Mouse (Mus musculus): ENCODE data around the gene Cytip.
"Not testable (repeated sequence)": the region's sequence is repeated elsewhere in the genome, so short reads cannot be mapped to it uniquely, and the experiment has no call there.

Cytip gene

DNA sequence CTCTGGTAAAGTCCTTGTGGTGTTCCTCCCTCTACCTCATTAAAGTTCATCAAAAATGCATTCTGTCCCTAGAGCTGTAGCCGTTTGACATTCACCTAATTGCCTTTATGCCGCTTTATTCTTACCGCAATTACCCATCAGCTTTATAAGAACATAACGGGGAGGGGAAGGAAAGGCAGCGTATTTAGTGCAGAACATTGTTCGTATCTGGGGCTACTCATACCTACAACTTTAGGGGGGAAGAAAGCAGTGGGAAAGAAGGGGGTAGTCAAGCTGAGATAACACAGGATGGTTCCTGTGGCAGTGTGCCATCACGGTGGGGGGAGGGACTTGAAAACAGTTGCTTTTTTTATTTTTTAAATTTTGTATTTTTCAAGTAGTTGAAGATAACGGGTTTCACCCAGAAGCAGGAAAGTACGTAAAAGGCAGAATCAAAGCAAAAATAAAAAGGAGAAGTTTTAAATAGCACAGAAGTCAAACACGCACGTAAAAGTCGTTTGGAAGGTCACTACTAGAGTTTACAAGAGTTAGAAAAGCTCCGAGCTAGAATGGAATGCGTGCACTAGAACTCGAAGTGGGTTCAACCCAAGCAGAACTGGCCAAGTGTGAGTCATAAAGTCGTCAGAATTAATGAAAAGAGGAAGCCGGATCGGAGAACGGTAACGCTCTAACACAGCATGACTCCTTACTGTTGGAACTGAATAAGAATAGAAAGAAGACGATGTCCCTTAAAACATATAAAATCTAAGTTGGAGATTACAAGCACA is 34.6 kb downstream of the Cytip start:
- DNase-seq: no peak

DNA sequence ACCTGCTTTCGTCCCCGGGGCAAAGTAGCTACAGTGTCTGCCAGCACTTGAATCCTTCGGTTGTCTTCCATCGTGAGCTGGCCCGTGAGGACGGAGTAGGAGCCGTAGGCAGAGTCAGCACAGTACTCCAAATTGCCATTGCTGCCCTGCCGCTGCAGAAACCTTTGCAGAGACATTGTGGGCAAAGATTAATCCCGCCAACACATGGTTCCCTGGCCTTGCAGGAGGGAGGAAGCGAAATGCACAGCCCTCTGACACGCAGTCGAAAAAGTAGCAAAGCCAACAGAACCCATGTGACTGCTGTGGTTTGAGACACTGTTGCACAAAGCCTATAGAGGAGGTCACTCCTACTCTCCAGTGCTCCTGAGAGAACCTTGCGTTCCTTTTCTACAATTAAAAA is 35.5 kb downstream of the Cytip start:
- DNase-seq: no peak

GRCm38 (mm10) chr2:58159121-58159520 is 36.2 kb downstream of the Cytip start:
- DNase-seq: no peak

- DNase-seq: no peak
These were observed 36.8 kb downstream of the Cytip start for GRCm38 (mm10) chr2:58158539-58158938.

GRCm38 (mm10) chr2:58158107-58158506 is 37.2 kb downstream of the Cytip start:
- DNase-seq: no peak

DNA sequence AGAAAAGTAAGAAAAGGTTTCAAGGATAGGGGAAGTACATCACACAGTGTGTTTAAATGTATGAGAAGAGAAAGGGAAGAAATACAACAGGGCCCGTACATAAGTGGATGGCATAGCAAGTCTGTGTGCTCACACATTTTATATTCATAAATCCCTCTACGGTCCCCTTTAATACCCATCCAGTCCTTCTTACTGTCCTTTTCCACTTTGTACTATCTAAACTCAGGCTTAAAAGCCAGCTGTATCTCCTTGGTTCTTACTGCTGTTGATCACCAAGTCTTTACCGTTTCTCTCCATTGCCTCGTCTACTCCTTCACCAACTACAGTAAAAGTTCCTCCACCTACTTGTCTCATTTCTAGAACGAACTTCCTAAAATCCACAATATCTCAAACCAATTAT is 37.9 kb downstream of the Cytip start:
- DNase-seq: no peak

- DNase-seq: no peak
These were observed 38.6 kb downstream of the Cytip start for GRCm38 (mm10) chr2:58156495-58157392.

GRCm38 (mm10) chr2:58156108-58156415 is 39.3 kb downstream of the Cytip start:
- DNase-seq: no peak

- DNase-seq: peak; percentile 17
These were observed 39.8 kb downstream of the Cytip start for GRCm38 (mm10) chr2:58155271-58156107.

DNA sequence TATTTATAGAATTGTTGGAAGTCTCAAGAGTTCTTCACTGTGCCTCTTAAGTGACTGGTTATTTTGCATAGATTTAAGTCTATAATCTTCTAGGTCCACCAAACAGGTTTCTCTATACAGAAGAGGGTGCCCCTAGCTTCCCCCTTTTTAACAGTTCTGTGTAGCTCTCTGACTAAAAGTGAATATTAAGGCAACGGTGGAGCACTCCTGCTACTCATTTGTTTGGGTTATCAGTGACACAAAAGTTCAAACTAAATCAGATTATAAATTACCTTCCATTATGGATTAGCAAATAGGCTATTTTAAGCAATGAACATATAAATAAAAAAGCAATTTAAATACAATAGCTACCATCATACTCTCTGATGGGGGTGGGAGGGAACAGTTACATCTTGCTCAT is 40.8 kb downstream of the Cytip start:
- no peak for DNase-seq

GRCm38 (mm10) chr2:58153742-58154141 is 41.6 kb downstream of the Cytip start:
- no peak for DNase-seq

DNA sequence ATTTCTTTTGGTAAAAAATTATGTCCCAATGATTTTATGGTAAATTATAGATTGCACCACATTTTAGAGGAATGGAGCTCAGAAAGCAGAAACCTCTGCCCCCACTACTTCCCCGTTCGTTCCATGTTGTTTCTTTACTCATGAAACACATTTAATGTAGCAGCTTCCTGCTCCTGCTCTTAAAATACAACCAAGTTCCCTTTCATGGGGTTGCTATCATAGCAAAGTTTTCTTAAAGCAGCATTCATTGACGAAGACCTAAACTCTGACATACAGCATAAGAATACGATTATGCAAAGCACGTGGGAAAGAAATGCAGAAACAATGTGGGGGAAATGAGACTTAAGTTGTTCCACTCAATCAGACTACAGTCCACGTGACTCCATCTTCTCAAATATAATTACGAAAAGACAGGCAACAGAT is 45.3 kb downstream of the Cytip start:
- no peak for DNase-seq

DNA sequence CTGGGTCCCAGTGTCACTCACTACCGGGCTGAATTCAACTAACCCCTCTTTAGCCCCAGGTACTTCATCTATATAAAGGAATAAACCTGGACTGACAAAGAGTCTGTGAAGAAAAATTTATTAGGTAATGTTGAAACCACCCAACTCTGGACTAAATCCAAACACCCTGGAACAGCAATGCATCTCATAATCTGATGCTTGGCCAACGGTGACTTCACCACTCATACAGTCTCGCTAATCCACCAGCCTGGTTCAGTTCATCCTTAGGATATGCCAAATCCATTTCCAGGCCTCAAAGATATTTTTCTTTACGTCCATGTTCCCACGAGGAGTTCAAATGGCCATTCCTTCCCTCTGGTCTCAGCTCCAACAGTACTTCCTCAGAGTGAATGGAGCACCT is 48.8 kb downstream of the Cytip start:
- DNase-seq: no peak

- no peak for DNase-seq
These were observed 54.8 kb downstream of the Cytip start for GRCm38 (mm10) chr2:58140531-58140930.

- DNase-seq: no peak
These were observed 56.7 kb downstream of the Cytip start for GRCm38 (mm10) chr2:58138611-58139010.

DNA sequence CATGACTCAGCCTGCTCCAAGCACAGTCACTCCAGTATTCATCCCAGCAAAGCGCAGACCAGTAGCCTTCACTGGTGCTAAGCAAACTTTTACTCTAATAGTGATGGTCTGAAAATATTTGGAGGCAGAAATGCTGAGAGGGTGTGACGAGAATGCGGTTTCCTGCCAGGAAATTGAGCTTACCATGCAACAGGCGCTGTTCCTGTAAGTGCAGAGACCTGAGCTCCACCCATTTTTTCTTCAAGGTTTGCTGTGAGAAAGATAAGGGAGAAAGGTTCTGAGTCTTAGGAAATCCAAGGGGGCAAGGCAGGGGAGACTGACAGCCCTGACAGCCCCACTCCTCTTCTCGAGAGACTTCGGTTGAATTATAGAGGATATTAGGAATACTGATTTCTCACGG is 57.7 kb downstream of the Cytip start:
- DNase-seq: peak; percentile 23

- no peak for DNase-seq
These were observed 58.8 kb downstream of the Cytip start for GRCm38 (mm10) chr2:58136526-58136925.

GRCm38 (mm10) chr2:58135061-58135463 is 60.3 kb downstream of the Cytip start:
- no peak for DNase-seq

- DNase-seq: no peak
These were observed 62.7 kb downstream of the Cytip start for GRCm38 (mm10) chr2:58132597-58132996.

DNA sequence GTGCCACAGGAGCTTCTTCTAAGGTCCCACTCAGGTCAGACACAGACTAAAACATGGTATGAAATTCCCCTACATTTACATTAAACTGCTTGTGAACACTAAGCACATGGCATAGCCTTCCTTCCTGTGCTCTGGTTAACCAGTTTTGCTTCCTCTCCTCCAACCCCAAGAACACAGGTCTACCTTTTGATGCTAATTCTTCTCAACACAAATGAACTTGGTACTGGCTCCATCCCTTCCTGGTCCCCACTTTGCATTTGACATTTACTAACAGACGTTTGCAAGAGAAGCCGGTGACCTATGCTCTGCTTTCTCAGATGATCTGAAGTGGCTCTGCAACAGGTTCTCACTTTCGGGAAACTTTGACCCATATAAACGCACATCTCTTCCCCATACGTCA is 65.4 kb downstream of the Cytip start:
- DNase-seq: no peak

GRCm38 (mm10) chr2:58111105-58111504 is 84.2 kb downstream of the Cytip start:
- no peak for DNase-seq

GRCm38 (mm10) chr2:58107887-58108286 is 87.4 kb downstream of the Cytip start:
- not testable (repeated sequence) for DNase-seq

GRCm38 (mm10) chr2:58107046-58107445 is 88.3 kb downstream of the Cytip start:
- no peak for DNase-seq
